Mouse (Mus musculus) small intestine, adult 2 months (tissue): ENCODE results near the gene Olfr787.

ENCODE experiments used
- CTCF ChIP-seq: fragments of 200-500 bp; IDR thresholded peaks from 2 replicates; pipeline ENCODE4 v1.5.1; 2012; ENCODE audit warnings: low read depth, mild to moderate bottlenecking, control low read depth, inconsistent platforms, low read length, moderate library complexity, mixed read lengths; ENCODE audit not compliant: insufficient replicate concordance, insufficient read length; ENCODE audit errors: extremely low read depth
- POLR2A ChIP-seq: fragments of 200-500 bp; IDR thresholded peaks from 2 replicates; pipeline ENCODE4 v1.6.1; 2012; ENCODE audit warnings: low read depth, mild to moderate bottlenecking, control low read depth, inconsistent platforms, low read length, moderate library complexity

GRCm38 (mm10) chr10:129498192-129498591 is 36.5 kb downstream of the Olfr787 start, which contains the start of gene Olfr790:
- no peak for TF ChIP-seq CTCF
- no peak for TF ChIP-seq POLR2A
